Mouse (Mus musculus): ENCODE measurements around the gene Rgs10.

Gene Rgs10

DNA sequence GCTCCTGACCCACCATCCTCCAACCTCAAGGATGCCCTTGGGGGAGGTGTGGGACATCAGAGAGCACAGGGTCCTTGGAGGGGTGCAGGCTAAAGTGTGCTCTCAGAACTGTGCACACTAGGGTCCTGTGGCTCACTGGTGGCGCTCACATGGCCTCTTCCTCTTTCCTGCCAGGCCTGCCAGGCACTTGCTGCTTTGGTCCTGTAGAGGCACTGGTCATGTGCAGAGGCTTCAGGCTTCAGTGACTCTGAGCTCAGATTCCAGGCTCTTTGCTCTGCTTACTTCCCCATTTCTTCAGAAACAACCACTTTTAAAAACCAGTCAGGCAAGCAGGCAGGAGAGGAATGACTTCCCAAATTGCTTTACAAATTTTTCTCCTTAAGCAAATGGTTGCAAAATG is 85.7 kb downstream of the Rgs10 start:
- no peak for DNase-seq

DNA sequence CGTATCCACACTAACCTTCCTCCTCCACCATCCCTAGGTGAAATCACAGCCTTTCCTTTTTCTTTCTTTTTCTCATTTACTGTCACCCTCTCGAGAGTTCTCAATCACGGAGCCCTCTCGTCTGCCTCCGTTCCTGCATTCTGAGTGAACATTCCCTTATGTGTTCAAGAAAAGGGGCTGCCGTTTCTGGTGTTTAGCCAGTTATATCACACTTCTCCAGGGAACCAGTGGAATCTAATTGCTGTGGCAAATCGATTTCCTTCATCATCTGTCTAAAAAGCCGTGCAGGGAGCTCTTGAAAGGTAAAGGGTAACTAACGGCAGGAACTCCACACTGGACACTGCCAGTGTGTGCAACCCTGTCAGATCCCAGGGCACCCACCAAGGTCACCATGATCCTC is 87.6 kb downstream of the Rgs10 start:
- no peak for DNase-seq

DNA sequence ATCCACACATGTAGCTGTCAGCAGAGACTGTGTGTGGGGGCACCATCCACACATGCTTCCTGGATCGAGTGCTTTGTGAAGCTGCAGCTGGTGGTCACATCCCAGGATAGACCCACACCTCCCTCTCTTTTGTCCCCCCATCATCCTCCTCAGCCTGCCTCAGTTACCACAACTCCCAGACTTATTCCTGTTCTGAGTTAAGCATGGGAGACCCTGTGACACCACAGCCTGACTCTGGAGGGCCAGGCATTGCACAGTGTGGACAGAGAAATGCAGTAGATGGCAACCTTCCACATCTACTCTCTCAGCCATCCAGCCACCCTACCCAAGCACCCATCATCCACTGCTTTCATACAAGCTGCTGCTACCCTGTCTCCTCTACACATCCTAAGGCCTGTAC is 93.6 kb downstream of the Rgs10 start:
- no peak for DNase-seq

Data from thymus, postnatal 36 days (tissue).